Mouse (Mus musculus): ENCODE results near the gene Ggta1. TPM values are rescaled to one million over a fixed set of nuclear protein-coding genes. Genes with fewer than 3 reads are reported as not detected.

Gene Ggta1
- polyA plus RNA-seq, 1 experiment from 2014 or later: 5.0 TPM

GRCm38 (mm10) chr2:35484102-35484501, 21.1 kb upstream of the Ggta1 start:
- WGBS: 88% methylated on average over 3 of the region's 3 CpGs
- Histone ChIP-seq H3K27me3 (ENCODE audit: insufficient read depth, poor library complexity, severe bottlenecking) (no peaks in the 10 kb centered on the region), H3K27ac (no peak overlapping the region), H3K36me3 (no peaks in the 10 kb centered on the region), H3K4me3 (no peak overlapping the region), H3K4me1 (replicated peaks) (peaks cover 36% of the 10 kb centered on the region), H3K9me3 (no peaks in the 10 kb centered on the region)
- DNase-seq (ENCODE audit: low spot score): no peak

GRCm38 (mm10) chr2:35483402-35483801, 20.4 kb upstream of the Ggta1 start:
- Histone ChIP-seq H3K4me1 (replicated peaks) (peaks cover 36% of the 10 kb centered on the region), H3K9me3 (no peaks in the 10 kb centered on the region), H3K4me3 (no peak overlapping the region), H3K27ac (no peak overlapping the region), H3K36me3 (no peaks in the 10 kb centered on the region), H3K27me3 (ENCODE audit: insufficient read depth, poor library complexity, severe bottlenecking) (no peaks in the 10 kb centered on the region)
- DNase-seq (ENCODE audit: low spot score): no peak
- WGBS: 93% methylated on average over 9 of the region's 9 CpGs

- H3K4me1 ChIP-seq (replicated peaks): peaks cover 22% of the 10 kb centered on the region
- H3K9me3 ChIP-seq: no peaks in the 10 kb centered on the region
- H3K27ac ChIP-seq: peak overlapping the region; percentile 30
- DNase-seq (ENCODE audit: low spot score): no peak
- H3K36me3 ChIP-seq: no peaks in the 10 kb centered on the region
- no peak overlapping the region for H3K4me3 ChIP-seq
- 64% methylated on average over 7 of the region's 7 CpGs for WGBS
- H3K27me3 ChIP-seq (ENCODE audit: insufficient read depth, poor library complexity, severe bottlenecking): no peaks in the 10 kb centered on the region
These were observed 18.4 kb upstream of the Ggta1 start for GRCm38 (mm10) chr2:35481322-35481990.

- no peak for DNase-seq (ENCODE audit: low spot score)
- 61% methylated on average over 3 of the region's 3 CpGs for WGBS
- Histone ChIP-seq H3K4me3 (no peak overlapping the region), H3K9me3 (no peaks in the 10 kb centered on the region), H3K36me3 (no peaks in the 10 kb centered on the region), H3K27ac (no peak overlapping the region), H3K27me3 (ENCODE audit: insufficient read depth, poor library complexity, severe bottlenecking) (no peaks in the 10 kb centered on the region), H3K4me1 (replicated peaks) (peaks cover 21% of the 10 kb centered on the region)
These were observed 17.0 kb upstream of the Ggta1 start for GRCm38 (mm10) chr2:35480073-35480472.

GRCm38 (mm10) chr2:35478812-35479122, 15.7 kb upstream of the Ggta1 start:
- no peaks in the 10 kb centered on the region for H3K27me3 ChIP-seq (ENCODE audit: insufficient read depth, poor library complexity, severe bottlenecking)
- WGBS: 64% methylated on average over 3 of the region's 3 CpGs
- H3K4me1 ChIP-seq (replicated peaks): peaks cover 21% of the 10 kb centered on the region
- H3K4me3 ChIP-seq: no peak overlapping the region
- DNase-seq (ENCODE audit: low spot score): no peak
- H3K27ac ChIP-seq: no peak overlapping the region
- H3K9me3 ChIP-seq: no peaks in the 10 kb centered on the region
- no peaks in the 10 kb centered on the region for H3K36me3 ChIP-seq

- no peak overlapping the region for H3K4me3 ChIP-seq
- H3K4me1 ChIP-seq (replicated peaks): peaks cover 21% of the 10 kb centered on the region
- no peaks in the 10 kb centered on the region for H3K9me3 ChIP-seq
- H3K36me3 ChIP-seq: no peaks in the 10 kb centered on the region
- WGBS: 84% methylated on average over 10 of the region's 10 CpGs
- no peak for DNase-seq (ENCODE audit: low spot score)
- H3K27ac ChIP-seq: no peak overlapping the region
- no peaks in the 10 kb centered on the region for H3K27me3 ChIP-seq (ENCODE audit: insufficient read depth, poor library complexity, severe bottlenecking)
These were observed 15.2 kb upstream of the Ggta1 start for GRCm38 (mm10) chr2:35477999-35478811.

GRCm38 (mm10) chr2:35477321-35477720, 14.3 kb upstream of the Ggta1 start:
- 96% methylated on average over 6 of the region's 6 CpGs for WGBS
- H3K27ac ChIP-seq: no peak overlapping the region
- no peaks in the 10 kb centered on the region for H3K27me3 ChIP-seq (ENCODE audit: insufficient read depth, poor library complexity, severe bottlenecking)
- no peaks in the 10 kb centered on the region for H3K9me3 ChIP-seq
- H3K36me3 ChIP-seq: no peaks in the 10 kb centered on the region
- DNase-seq (ENCODE audit: low spot score): no peak
- peaks cover 21% of the 10 kb centered on the region for H3K4me1 ChIP-seq (replicated peaks)
- H3K4me3 ChIP-seq: no peak overlapping the region

- Histone ChIP-seq H3K27me3 (ENCODE audit: insufficient read depth, poor library complexity, severe bottlenecking) (no peaks in the 10 kb centered on the region), H3K4me3 (no peak overlapping the region), H3K27ac (no peak overlapping the region), H3K36me3 (no peaks in the 10 kb centered on the region), H3K4me1 (replicated peaks) (no peaks in the 10 kb centered on the region; the same call in 1 of the 2 replicates), H3K9me3 (no peaks in the 10 kb centered on the region)
- 94% methylated on average over 1 of the region's 1 CpGs for WGBS
- no peak for DNase-seq (ENCODE audit: low spot score)
These were observed 11.9 kb upstream of the Ggta1 start for GRCm38 (mm10) chr2:35474916-35475315.

GRCm38 (mm10) chr2:35469266-35469665, 6.2 kb upstream of the Ggta1 start:
- H3K4me3 ChIP-seq: no peak overlapping the region
- no peaks in the 10 kb centered on the region for H3K36me3 ChIP-seq
- DNase-seq (ENCODE audit: low spot score): no peak
- H3K9me3 ChIP-seq: no peaks in the 10 kb centered on the region
- H3K27ac ChIP-seq: no peak overlapping the region
- H3K27me3 ChIP-seq (ENCODE audit: insufficient read depth, poor library complexity, severe bottlenecking): no peaks in the 10 kb centered on the region
- H3K4me1 ChIP-seq (replicated peaks): peaks cover 4% of the 10 kb centered on the region
- WGBS: 83% methylated on average over 3 of the region's 3 CpGs

GRCm38 (mm10) chr2:35468276-35468675, 5.2 kb upstream of the Ggta1 start:
- no peaks in the 10 kb centered on the region for H3K36me3 ChIP-seq
- H3K4me1 ChIP-seq (replicated peaks): peaks cover 14% of the 10 kb centered on the region
- DNase-seq (ENCODE audit: low spot score): no peak
- no peaks in the 10 kb centered on the region for H3K27me3 ChIP-seq (ENCODE audit: insufficient read depth, poor library complexity, severe bottlenecking)
- H3K27ac ChIP-seq: no peak overlapping the region
- H3K4me3 ChIP-seq: no peak overlapping the region
- WGBS: 78% methylated on average over 2 of the region's 2 CpGs
- no peaks in the 10 kb centered on the region for H3K9me3 ChIP-seq

- DNase-seq (ENCODE audit: low spot score): no peak
- H3K9me3 ChIP-seq: no peaks in the 10 kb centered on the region
- H3K27me3 ChIP-seq (ENCODE audit: insufficient read depth, poor library complexity, severe bottlenecking): no peaks in the 10 kb centered on the region
- H3K4me3 ChIP-seq: no peak overlapping the region
- no peak overlapping the region for H3K27ac ChIP-seq
- no peaks in the 10 kb centered on the region for H3K36me3 ChIP-seq
- H3K4me1 ChIP-seq (replicated peaks): peaks cover 18% of the 10 kb centered on the region
- 83% methylated on average over 3 of the region's 3 CpGs for WGBS
These were observed 4.8 kb upstream of the Ggta1 start for GRCm38 (mm10) chr2:35467855-35468254.

- Histone ChIP-seq H3K9me3 (no peaks in the 10 kb centered on the region), H3K27me3 (ENCODE audit: insufficient read depth, poor library complexity, severe bottlenecking) (peaks cover 7% of the 10 kb centered on the region), H3K27ac (no peak overlapping the region), H3K4me3 (no peak overlapping the region), H3K36me3 (no peaks in the 10 kb centered on the region), H3K4me1 (replicated peaks) (peaks cover 39% of the 10 kb centered on the region)
- no peak for DNase-seq (ENCODE audit: low spot score)
These were observed 2.6 kb upstream of the Ggta1 start for GRCm38 (mm10) chr2:35465677-35466076.

GRCm38 (mm10) chr2:35464548-35464947, 1.5 kb upstream of the Ggta1 start:
- H3K36me3 ChIP-seq: no peaks in the 10 kb centered on the region
- H3K27me3 ChIP-seq (ENCODE audit: insufficient read depth, poor library complexity, severe bottlenecking): peaks cover 11% of the 10 kb centered on the region
- DNase-seq (ENCODE audit: low spot score): no peak
- no peak overlapping the region for H3K4me3 ChIP-seq
- H3K27ac ChIP-seq: peak overlapping the region; percentile 64; the same call in 1 of the 2 replicates
- H3K9me3 ChIP-seq: no peaks in the 10 kb centered on the region
- WGBS: 56% methylated on average over 3 of the region's 3 CpGs
- peaks cover 42% of the 10 kb centered on the region for H3K4me1 ChIP-seq (replicated peaks)

All from hindbrain, embryonic 10.5 days (tissue).